Mouse (Mus musculus) embryonic facial prominence, embryonic 15.5 days (tissue): ENCODE data around the gene Zdhhc7. TPM values are rescaled to one million over a fixed set of nuclear protein-coding genes. Genes with fewer than 3 reads are reported as not detected.

Experiments used
- ATAC-seq: fragments of 200-750 bp; cut with Nextera tagmentation; 2 replicates; pipeline ENCODE4 v1.8.0; 2017; ENCODE audit warnings: low read depth, moderate TSS enrichment; ENCODE audit not compliant: insufficient number of reproducible peaks, low FRiP score, low TSS enrichment
- H3K27ac ChIP-seq: fragments of 300-500 bp; sonication (generic); replicated peaks from 2 replicates; pipeline ENCODE4 v1.5.1; 2015; ENCODE audit warnings: mild to moderate bottlenecking, inconsistent platforms
- H3K27me3 ChIP-seq: fragments of 300-500 bp; sonication (generic); 2 replicates; pipeline ENCODE4 v1.6.1; 2015; ENCODE audit warnings: inconsistent platforms
- H3K36me3 ChIP-seq: fragments of 300-500 bp; sonication (generic); 2 replicates; pipeline ENCODE4 v1.6.1; 2015; ENCODE audit warnings: mild to moderate bottlenecking, inconsistent platforms
- H3K4me1 ChIP-seq: fragments of 300-500 bp; sonication (generic); 2 replicates; pipeline ENCODE4 v1.6.1; 2015; ENCODE audit warnings: inconsistent platforms
- H3K4me2 ChIP-seq: fragments of 300-500 bp; sonication (generic); replicated peaks from 2 replicates; pipeline ENCODE4 v1.6.1; 2015; ENCODE audit warnings: mild to moderate bottlenecking, inconsistent platforms
- H3K4me3 ChIP-seq: fragments of 300-500 bp; sonication (generic); replicated peaks from 2 replicates; pipeline ENCODE4 v1.5.1; 2015; ENCODE audit warnings: mild to moderate bottlenecking, inconsistent platforms
- H3K9ac ChIP-seq: fragments of 300-500 bp; sonication (generic); 2 replicates; pipeline ENCODE4 v1.6.1; 2015; ENCODE audit warnings: inconsistent platforms
- H3K9me3 ChIP-seq: fragments of 300-500 bp; sonication (generic); replicated peaks from 2 replicates; pipeline ENCODE4 v1.6.1; 2016; ENCODE audit warnings: inconsistent platforms
- WGBS: fragments of 180-500 bp; shearing (Covaris S2); methylation state at CpG from one replicate; pipeline ENCODE4 v1.1.7; 2015; 5-methylcytosine and 5-hydroxymethylcytosine counted together
- polyA plus RNA-seq: library from polyadenylated mRNA; unstranded; fragments of >200 nt; fragmentation: Nextera tagmentation; extraction: Ambion mirVana; gene quantifications from 2 replicates; pipeline ENCODE4 v1.2.1, GENCODE M21; 2015

The Zdhhc7 gene
- polyA plus RNA-seq = 31.3 and 35.2 TPM in 2 replicates

- ATAC-seq = peak; percentile 79
- H3K9ac ChIP-seq = peak within 1 kb of the TSS; percentile 91
- H3K9me3 ChIP-seq = no peaks in the 10 kb centered on the region
- H3K4me2 ChIP-seq = peak within 1 kb of the TSS; percentile 84
- H3K4me1 ChIP-seq = peaks cover 29% of the 10 kb centered on the region
- under 1% methylated on average over 88 of the region's 88 CpGs for WGBS
- peak within 1 kb of the TSS; percentile 94 for H3K27ac ChIP-seq
- peak within 1 kb of the TSS; percentile 92 for H3K4me3 ChIP-seq
- H3K36me3 ChIP-seq = 0 out of 2 replicates have a peak, but pooled peaks cover 5% of the 10 kb centered on the region
- no peaks in the 10 kb centered on the region for H3K27me3 ChIP-seq
Measured at GRCm38 (mm10) chr8:120101068-120101972, at the start of gene Zdhhc7. Gene Zdhhc7 (minus strand): TSS chr8:120101482.

DNA sequence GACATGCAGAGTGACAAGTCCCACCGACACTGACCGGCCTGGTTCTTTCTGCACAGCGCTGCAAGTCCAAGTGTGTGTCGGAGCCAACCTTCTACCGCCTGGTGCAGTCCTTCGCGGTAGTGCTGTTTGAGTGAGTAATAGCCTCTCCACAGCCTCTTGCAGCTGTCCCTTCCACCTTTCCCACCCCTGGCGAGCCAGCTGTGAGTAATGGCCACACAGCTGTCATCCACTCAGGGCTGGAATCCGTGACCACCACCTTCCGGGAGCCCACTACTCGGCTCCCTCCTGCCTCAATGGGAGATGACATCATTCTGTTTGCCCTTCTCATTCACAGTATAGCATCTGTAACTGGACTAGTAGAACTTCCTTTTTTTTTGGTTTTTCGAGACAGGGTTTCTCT is 48.7 kb upstream of the Zdhhc7 start:
- Histone ChIP-seq H3K9me3 (no peaks in the 10 kb centered on the region), H3K4me1 (peaks cover 25% of the 10 kb centered on the region), H3K9ac (no peak overlapping the region), H3K4me2 (no peak overlapping the region), H3K27me3 (no peaks in the 10 kb centered on the region), H3K27ac (no peak overlapping the region), H3K4me3 (no peak overlapping the region), H3K36me3 (no peaks in the 10 kb centered on the region)
- WGBS = 71% methylated on average over 12 of the region's 12 CpGs
- no peak for ATAC-seq

- WGBS = 77% methylated on average over 1 of the region's 1 CpGs
- Histone ChIP-seq H3K36me3 (no peaks in the 10 kb centered on the region), H3K9me3 (no peaks in the 10 kb centered on the region), H3K4me3 (no peak overlapping the region), H3K27ac (no peak overlapping the region), H3K27me3 (no peaks in the 10 kb centered on the region), H3K4me2 (no peak overlapping the region), H3K4me1 (peaks cover 3% of the 10 kb centered on the region; the same call in 1 of the 2 replicates), H3K9ac (no peak overlapping the region)
- no peak for ATAC-seq
Measured at GRCm38 (mm10) chr8:120146051-120146450, 44.8 kb upstream of the Zdhhc7 start.

DNA sequence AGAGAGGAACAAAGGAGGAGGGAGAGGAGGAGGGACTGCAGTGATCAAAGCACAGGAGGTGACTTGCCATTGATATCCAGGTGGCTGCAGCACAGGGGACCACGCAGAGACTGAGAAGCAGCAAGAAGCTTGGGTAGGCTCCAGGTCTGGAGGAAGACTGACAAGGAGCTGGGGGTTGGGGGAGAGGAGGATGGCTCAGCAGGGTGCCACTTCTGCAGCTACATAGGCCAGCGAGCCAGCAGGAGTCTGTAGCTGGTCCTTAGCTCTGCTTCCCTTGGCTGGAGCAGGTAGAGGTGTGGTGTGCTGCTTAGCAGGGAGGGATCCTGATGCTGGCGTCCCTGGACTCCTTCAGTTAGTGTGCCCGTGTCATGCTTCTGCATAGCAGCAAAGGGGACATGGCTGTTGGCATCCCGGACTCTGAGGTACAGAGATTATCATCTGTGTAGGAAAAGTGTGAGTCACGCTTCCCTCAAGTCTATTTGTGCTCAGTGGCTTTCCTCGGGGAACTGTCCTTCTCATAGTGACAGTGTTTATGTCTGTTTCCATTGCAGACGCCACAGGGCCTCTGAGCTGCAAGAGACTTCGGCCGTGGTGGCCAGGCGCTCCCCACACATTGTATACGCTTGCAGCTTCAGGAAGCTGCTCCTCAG is 43.5 kb upstream of the Zdhhc7 start:
- no peak overlapping the region for H3K9ac ChIP-seq
- no peak for ATAC-seq
- H3K4me2 ChIP-seq = no peak overlapping the region
- no peak overlapping the region for H3K27ac ChIP-seq
- H3K27me3 ChIP-seq = no peaks in the 10 kb centered on the region
- 57% methylated on average over 12 of the region's 12 CpGs for WGBS
- H3K36me3 ChIP-seq = no peaks in the 10 kb centered on the region
- no peaks in the 10 kb centered on the region for H3K4me1 ChIP-seq
- H3K4me3 ChIP-seq = no peak overlapping the region
- no peaks in the 10 kb centered on the region for H3K9me3 ChIP-seq

DNA sequence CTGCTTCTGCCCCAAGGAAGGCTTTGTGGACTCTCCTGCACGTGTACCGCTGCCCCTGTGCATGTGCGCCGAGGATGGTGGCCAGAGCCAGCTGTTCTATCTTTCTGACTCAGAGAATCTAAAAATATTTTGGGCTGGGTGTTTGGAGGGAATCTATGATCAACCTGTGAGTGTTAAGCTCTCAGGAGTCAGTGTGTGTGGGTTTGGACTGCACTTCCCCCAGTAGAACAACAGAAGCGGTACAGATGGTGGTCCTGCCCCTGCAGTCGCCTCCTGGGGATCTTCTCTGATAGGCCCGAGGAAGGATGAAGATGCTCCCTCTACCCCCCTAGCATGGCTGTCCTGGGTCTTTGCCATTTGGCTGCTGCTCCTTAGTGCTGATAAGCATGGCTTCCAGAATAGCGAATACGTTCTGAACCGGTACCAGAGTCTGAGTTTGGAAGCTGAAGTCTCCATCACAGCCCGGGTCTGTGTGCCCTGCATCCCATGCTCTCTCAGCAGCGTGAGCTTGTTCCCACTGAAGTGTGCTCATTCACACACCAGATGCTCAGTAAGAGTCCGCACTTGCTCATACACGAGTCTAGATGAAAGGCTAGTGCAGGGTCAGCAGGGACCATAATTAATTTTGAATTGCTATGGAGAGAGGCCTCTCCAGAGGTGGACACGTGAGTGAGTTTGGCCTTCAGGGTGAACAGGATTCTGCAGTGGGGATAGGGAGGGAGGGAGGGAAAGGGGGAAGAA is 42.8 kb upstream of the Zdhhc7 start:
- Histone ChIP-seq H3K27me3 (no peaks in the 10 kb centered on the region), H3K4me1 (no peaks in the 10 kb centered on the region), H3K9me3 (no peaks in the 10 kb centered on the region), H3K36me3 (no peaks in the 10 kb centered on the region), H3K4me3 (no peak overlapping the region), H3K27ac (no peak overlapping the region), H3K4me2 (no peak overlapping the region), H3K9ac (no peak overlapping the region)
- 65% methylated on average over 15 of the region's 15 CpGs for WGBS
- no peak for ATAC-seq

DNA sequence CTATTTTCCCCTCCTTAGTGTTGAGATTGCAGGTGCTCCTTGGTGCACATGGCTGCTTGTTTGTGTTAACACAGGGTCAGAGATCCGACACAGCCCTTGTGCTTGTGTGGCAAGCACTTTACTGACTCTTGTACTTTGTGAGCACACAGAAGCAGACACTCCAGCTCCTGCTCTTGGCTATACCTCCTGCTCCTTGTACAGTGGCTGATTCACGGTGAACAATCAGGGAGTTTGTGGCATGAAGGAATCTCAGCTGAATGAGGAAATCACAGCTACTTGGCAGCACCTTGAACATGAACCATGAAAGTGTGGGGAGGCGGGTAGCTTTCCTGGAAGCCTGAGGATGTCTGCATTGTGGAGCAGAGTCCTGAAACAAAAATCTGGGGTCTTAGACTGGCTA is 39.5 kb upstream of the Zdhhc7 start:
- H3K36me3 ChIP-seq = no peaks in the 10 kb centered on the region
- H3K9ac ChIP-seq = no peak overlapping the region
- no peaks in the 10 kb centered on the region for H3K4me1 ChIP-seq
- no peak overlapping the region for H3K4me3 ChIP-seq
- H3K27ac ChIP-seq = no peak overlapping the region
- WGBS = 69% methylated on average over 3 of the region's 3 CpGs
- no peak for ATAC-seq
- no peaks in the 10 kb centered on the region for H3K9me3 ChIP-seq
- no peaks in the 10 kb centered on the region for H3K27me3 ChIP-seq
- H3K4me2 ChIP-seq = no peak overlapping the region

GRCm38 (mm10) chr8:120138958-120139357 is 37.7 kb upstream of the Zdhhc7 start:
- no peak for ATAC-seq

DNA sequence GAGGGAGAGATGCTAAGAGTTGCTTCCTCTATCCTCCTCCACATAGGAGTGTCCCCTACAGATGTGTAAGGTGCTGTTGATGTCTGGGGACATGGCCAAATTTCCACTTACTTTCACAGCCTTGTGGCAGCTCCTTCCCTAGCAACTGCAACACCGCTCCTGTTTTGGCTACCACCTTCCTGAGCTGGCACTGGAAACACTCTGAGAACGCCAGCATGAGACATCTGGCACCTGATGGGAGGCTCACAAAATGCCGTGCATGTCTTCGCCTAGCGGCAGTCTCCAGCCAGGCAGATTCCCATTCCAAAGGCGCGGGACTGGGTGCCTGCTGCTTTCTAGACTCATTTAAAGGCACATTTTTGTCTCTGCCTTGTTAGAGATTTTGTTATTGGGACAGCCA is 35.3 kb upstream of the Zdhhc7 start:
- Histone ChIP-seq H3K4me2 (no peak overlapping the region), H3K27ac (no peak overlapping the region)
- WGBS = 62% methylated on average over 7 of the region's 7 CpGs

More at GRCm38 (mm10) chr8:120138958-120139357, 37.7 kb upstream of the Zdhhc7 start:
- H3K27me3 ChIP-seq = no peaks in the 10 kb centered on the region
- 87% methylated on average over 2 of the region's 2 CpGs for whole genome bisulfite sequencing
- H3K9me3 ChIP-seq = no peaks in the 10 kb centered on the region
- no peaks in the 10 kb centered on the region for H3K36me3 ChIP-seq
- H3K9ac ChIP-seq = no peak overlapping the region
- H3K27ac ChIP-seq = no peak overlapping the region
- H3K4me1 ChIP-seq = no peaks in the 10 kb centered on the region
- H3K4me2 ChIP-seq = no peak overlapping the region
- H3K4me3 ChIP-seq = no peak overlapping the region

DNA sequence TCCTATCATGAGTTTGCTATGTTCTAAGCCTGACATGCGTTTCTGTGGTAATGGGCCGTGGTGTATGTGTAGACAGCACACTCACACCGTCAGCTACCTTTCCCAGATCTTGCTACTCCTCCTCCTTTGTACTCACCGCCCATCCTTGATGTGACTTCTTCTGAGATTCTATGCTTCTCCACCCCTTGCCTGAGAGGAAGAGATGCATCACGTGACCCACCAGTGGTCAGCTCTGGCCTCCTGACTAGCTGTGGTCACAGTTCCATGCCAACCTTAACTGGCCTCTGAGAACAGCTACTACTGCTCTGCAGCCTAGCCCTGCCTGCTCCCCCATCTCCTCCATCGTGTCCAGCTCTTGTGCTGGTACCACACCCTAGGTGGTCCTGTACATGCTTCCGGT is 34.4 kb upstream of the Zdhhc7 start:
- Histone ChIP-seq H3K9ac (no peak overlapping the region), H3K4me1 (no peaks in the 10 kb centered on the region), H3K9me3 (no peaks in the 10 kb centered on the region), H3K27me3 (no peaks in the 10 kb centered on the region), H3K36me3 (no peaks in the 10 kb centered on the region), H3K27ac (no peak overlapping the region), H3K4me3 (no peak overlapping the region), H3K4me2 (no peak overlapping the region)
- WGBS = 90% methylated on average over 7 of the region's 7 CpGs
- no peak for ATAC-seq

More for the DNA sequence above, 35.3 kb upstream of the Zdhhc7 start:
- no peak overlapping the region for H3K4me3 ChIP-seq
- no peaks in the 10 kb centered on the region for H3K4me1 ChIP-seq
- no peaks in the 10 kb centered on the region for H3K27me3 ChIP-seq
- no peak overlapping the region for H3K9ac ChIP-seq
- ATAC-seq = no peak
- no peaks in the 10 kb centered on the region for H3K36me3 ChIP-seq
- no peaks in the 10 kb centered on the region for H3K9me3 ChIP-seq

- Histone ChIP-seq H3K9ac (no peak overlapping the region), H3K9me3 (no peaks in the 10 kb centered on the region), H3K4me1 (no peaks in the 10 kb centered on the region), H3K4me3 (no peak overlapping the region), H3K4me2 (no peak overlapping the region), H3K27me3 (no peaks in the 10 kb centered on the region), H3K36me3 (no peaks in the 10 kb centered on the region), H3K27ac (no peak overlapping the region)
- no peak for ATAC-seq
- WGBS = 79% methylated on average over 7 of the region's 7 CpGs
Measured at GRCm38 (mm10) chr8:120133169-120133568, 31.9 kb upstream of the Zdhhc7 start.

DNA sequence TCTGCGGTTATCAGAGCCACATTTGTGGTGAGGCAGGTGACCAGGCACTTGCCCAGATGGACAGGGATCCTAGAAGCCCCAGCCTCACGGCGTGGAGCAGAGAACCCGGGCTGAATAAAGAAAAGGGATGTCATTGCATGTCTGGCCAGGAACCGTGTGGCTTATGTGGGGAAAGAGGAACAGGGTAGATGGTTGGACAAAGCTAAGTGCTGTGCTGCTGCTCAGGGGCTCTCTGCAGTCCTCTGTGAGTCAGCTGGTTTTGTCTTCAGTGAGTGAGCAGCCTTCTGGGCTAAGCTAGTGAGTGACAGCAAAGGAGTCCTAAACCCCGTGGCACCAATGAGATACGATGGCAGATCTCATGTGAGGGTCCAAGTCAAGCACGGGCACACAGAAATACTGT is 29.9 kb upstream of the Zdhhc7 start:
- Histone ChIP-seq H3K4me1 (0 out of 2 replicates have a peak, but pooled peaks cover 3% of the 10 kb centered on the region), H3K4me2 (no peak overlapping the region), H3K27me3 (peaks cover 4% of the 10 kb centered on the region; the same call in 1 of the 2 replicates), H3K27ac (no peak overlapping the region), H3K4me3 (no peak overlapping the region), H3K36me3 (no peaks in the 10 kb centered on the region), H3K9me3 (no peaks in the 10 kb centered on the region), H3K9ac (no peak overlapping the region)
- no peak for ATAC-seq
- WGBS = 77% methylated on average over 8 of the region's 8 CpGs
